Mouse (Mus musculus) erythroblast, embryonic 14.5 days (primary cell): ENCODE results near the gene Aifm2.

Experiments used
- GATA1 ChIP-seq: IDR thresholded peaks from 2 replicates; pipeline ENCODE4 v1.6.1; 2012; ENCODE audit warnings: low read length, inconsistent platforms, mixed read lengths
- TAL1 ChIP-seq: IDR thresholded peaks from 3 replicates; pipeline ENCODE4 v1.6.1; 2012; ENCODE audit warnings: low read length, inconsistent platforms, mixed read lengths

- TF ChIP-seq TAL1 (no peak), GATA1 (no peak)
Measured at GRCm38 (mm10) chr10:61723271-61723670, 8.2 kb downstream of the Aifm2 start.
